ENCODE assay signal across 15 mouse cellular contexts in the genomic region with DNA sequence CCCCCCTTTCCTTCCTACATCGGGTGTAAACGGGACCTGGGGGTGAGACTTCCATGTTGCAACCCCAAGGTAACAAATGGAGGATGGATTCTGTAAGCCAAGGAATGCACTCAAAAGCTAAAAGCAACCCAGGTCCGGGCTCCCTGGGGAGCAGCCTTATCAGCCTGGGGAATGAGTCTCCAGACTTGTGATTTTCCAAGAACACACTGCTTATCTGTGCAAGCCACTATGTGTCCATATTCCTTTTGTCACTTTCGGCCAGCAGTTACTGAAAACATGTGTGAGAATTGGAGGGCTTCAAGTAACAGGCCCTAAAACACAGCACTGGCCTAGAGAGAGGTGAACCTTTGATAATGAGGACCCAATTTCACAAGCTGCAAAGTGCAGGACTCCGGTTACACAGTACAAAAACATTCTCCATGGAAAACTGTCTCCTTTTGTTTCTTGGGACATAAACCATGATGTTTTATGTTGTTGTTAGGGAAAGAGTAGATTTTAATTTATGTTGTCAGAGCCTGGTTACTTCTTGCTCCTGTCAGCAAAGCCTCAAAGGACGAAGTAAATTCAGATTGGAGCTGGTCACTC. TPM values are rescaled to one million over a fixed set of nuclear protein-coding genes. Genes with fewer than 3 reads are reported as not detected.
DNase-seq lines count a peak whose midpoint lies in the region; ATAC-seq and TF ChIP-seq lines count a peak whose summit lies in the region.
"Had no signal": no experiment of that assay in that cellular context is flagged by ENCODE, and none has a peak within 500 bp of the region (broad histone marks: within the 10 kb centered on the region; RNA-seq: fewer than 3 reads in every experiment).

No protein-coding gene starts in this region.

- no peak overlapping the region for H3K4me2 ChIP-seq in heart, embryonic 13.5 days
- H3K4me2 ChIP-seq: heart, embryonic 15.5 days; intestine, embryonic 15.5 days; neural tube, embryonic 13.5 days had no signal

- no peaks in the 10 kb centered on the region for H3K9me3 ChIP-seq in MEL (replicated peaks; ENCODE audit: insufficient read depth, low read length)
- no peaks in the 10 kb centered on the region for H3K9me3 ChIP-seq in heart, embryonic 13.5 days
- H3K9me3 ChIP-seq: heart, embryonic 15.5 days; intestine, embryonic 15.5 days; neural tube, embryonic 13.5 days had no signal

- no peak for TF ChIP-seq RAD21 in MEL (IDR thresholded peaks at IDR 0.05; ENCODE audit: low read depth, low read length)

- DNase-seq in embryo, embryonic 10.5 days (ENCODE audit: low spot score), result peak; percentile 18
- no peak for DNase-seq in embryo, embryonic 9.5 days (ENCODE audit: extremely low spot score)
- no peak for DNase-seq in MEL (ENCODE audit: low read depth, low spot score)
- DNase-seq in liver, result peak; percentile 43
- no peak for DNase-seq in left cerebral cortex, postnatal 36 days (ENCODE audit: low spot score in 2 of 2)
- DNase-seq in ovary, postnatal 14 days (ENCODE audit: low spot score), result no peak
- DNase-seq in gastrocnemius, postnatal 36 days, result no peak
- DNase-seq: cerebellum, adult 9-10 months; lung, adult 2 months had no signal

- H3K4me1 ChIP-seq in MEL (ENCODE audit: control insufficient read depth in 1 of 2, insufficient read depth in 2 of 2, low read length in 2 of 2), result peaks cover 12 to 21% of the 10 kb centered on the region in 2 experiments
- peaks cover 29% of the 10 kb centered on the region for H3K4me1 ChIP-seq in heart, embryonic 13.5 days
- H3K4me1 ChIP-seq: intestine, embryonic 15.5 days; neural tube, embryonic 13.5 days had no signal

- no peak overlapping the region for H3K9ac ChIP-seq in MEL (ENCODE audit: control insufficient read depth, low read depth, low read length, poor library complexity, severe bottlenecking)
- 0 out of 2 replicates have a peak overlapping the region, but pooled peaks have one; percentile 13 for H3K9ac ChIP-seq in heart, embryonic 13.5 days
- H3K9ac ChIP-seq: heart, embryonic 15.5 days; intestine, embryonic 15.5 days; neural tube, embryonic 13.5 days had no signal

- intact Hi-C loops in left cerebral cortex, postnatal 36 days (cut with DNase I), result no loop called here
- intact Hi-C loops in gastrocnemius, postnatal 36 days (cut with DNase I), result no loop called here

- no peaks in the 10 kb centered on the region for H3K79me2 ChIP-seq in MEL (ENCODE audit: control insufficient read depth, insufficient read depth, low read length, poor library complexity)

- ATAC-seq in heart, embryonic 13.5 days (ENCODE audit: extremely low read depth, insufficient number of reproducible peaks, low FRiP score, low TSS enrichment), result no peak
- ATAC-seq: intestine, embryonic 15.5 days; Patski had no signal

- no peaks in the 10 kb centered on the region for H3K27me3 ChIP-seq in MEL (ENCODE audit: control insufficient read depth in 1 of 2, insufficient read depth in 2 of 2, low read length in 2 of 2)
- no peaks in the 10 kb centered on the region for H3K27me3 ChIP-seq in heart, embryonic 13.5 days (replicated peaks)
- H3K27me3 ChIP-seq: CH12.LX; heart, embryonic 15.5 days; intestine, embryonic 15.5 days; neural tube, embryonic 13.5 days; Patski had no signal

- no peak for TF ChIP-seq POLR2A in MEL (IDR thresholded peaks at IDR 0.05; ENCODE audit: control insufficient read depth in 1 of 2, insufficient read depth in 1 of 2, low read depth in 1 of 2, low read length in 2 of 2, poor library complexity in 1 of 2)

- peak; percentile 36 to 69 for TF ChIP-seq EP300 in MEL (IDR thresholded peaks at IDR 0.05; ENCODE audit: low read depth in 1 of 2, low read length in 2 of 2)

- no peak overlapping the region for H3K4me3 ChIP-seq in MEL (ENCODE audit: control insufficient read depth in 1 of 2, insufficient read depth in 1 of 2, low read depth in 2 of 2, low read length in 2 of 2)
- no peak overlapping the region for H3K4me3 ChIP-seq in heart, embryonic 13.5 days
- H3K4me3 ChIP-seq: heart, embryonic 15.5 days; intestine, embryonic 15.5 days; neural tube, embryonic 13.5 days had no signal

- H3K36me3 ChIP-seq in MEL (ENCODE audit: control insufficient read depth in 1 of 2, insufficient read depth in 2 of 2, low read length in 2 of 2), result peaks cover 0 to 25% of the 10 kb centered on the region in 2 experiments; a peak in 2 of 4 replicates
- no peaks in the 10 kb centered on the region for H3K36me3 ChIP-seq in heart, embryonic 13.5 days
- H3K36me3 ChIP-seq: heart, embryonic 15.5 days; intestine, embryonic 15.5 days; neural tube, embryonic 13.5 days had no signal

- 32% methylated on average over 6 of the region's 6 CpGs for WGBS in heart, embryonic 13.5 days

- no peak overlapping the region for H3K27ac ChIP-seq in MEL (ENCODE audit: control insufficient read depth, low read depth, low read length)
- no peak overlapping the region for H3K27ac ChIP-seq in heart, embryonic 13.5 days (replicated peaks)
- H3K27ac ChIP-seq: heart, embryonic 15.5 days; intestine, embryonic 15.5 days; neural tube, embryonic 13.5 days had no signal

- TF ChIP-seq CTCF in MEL (IDR thresholded peaks at IDR 0.05 in 2 of 3, conservative IDR thresholded peaks at IDR 0.05 in 1 of 3; ENCODE audit: control insufficient read depth in 1 of 3, insufficient read depth in 1 of 3, low read depth in 2 of 3, low read length in 3 of 3, poor library complexity in 1 of 3, severe bottlenecking in 1 of 3), result no peak

TF ChIP-seq in MEL, 35 proteins besides CTCF, POLR2A, EP300 and RAD21:
- no peak for TF ChIP-seq CHD1 (IDR thresholded peaks at IDR 0.05; ENCODE audit: low read depth, low read length)
- no peak for TF ChIP-seq NRF1 (IDR thresholded peaks at IDR 0.05; ENCODE audit: insufficient read depth, low read depth, low read length, poor library complexity, severe bottlenecking)
- TF ChIP-seq MEF2A (IDR thresholded peaks at IDR 0.05; ENCODE audit: extremely low read depth, insufficient replicate concordance, low read depth, low read length, poor library complexity, severe bottlenecking), result no peak
- no peak for TF ChIP-seq ZMIZ1 (IDR thresholded peaks at IDR 0.05; ENCODE audit: low read depth, low read length)
- TF ChIP-seq ZNF384 (IDR thresholded peaks at IDR 0.05; ENCODE audit: low read depth, low read length), result no peak
- TF ChIP-seq POLR2AphosphoS5 (IDR thresholded peaks at IDR 0.05; ENCODE audit: borderline replicate concordance, low read depth, low read length), result no peak
- no peak for TF ChIP-seq TBP (IDR thresholded peaks at IDR 0.05; ENCODE audit: low read depth, low read length)
- no peak for TF ChIP-seq NELFE (IDR thresholded peaks at IDR 0.05; ENCODE audit: low read depth, low read length)
- TF ChIP-seq HCFC1 (IDR thresholded peaks at IDR 0.05; ENCODE audit: low read depth, low read length), result no peak
- no peak for TF ChIP-seq MAX (IDR thresholded peaks at IDR 0.05; ENCODE audit: low read length)
- TF ChIP-seq MYC (IDR thresholded peaks at IDR 0.05; ENCODE audit: low read depth, low read length), result no peak
- TF ChIP-seq CHD2 (IDR thresholded peaks at IDR 0.05; ENCODE audit: low read length), result no peak
- no peak for TF ChIP-seq MAZ (IDR thresholded peaks at IDR 0.05; ENCODE audit: low read depth, low read length)
- TF ChIP-seq RCOR1 (IDR thresholded peaks at IDR 0.05; ENCODE audit: low read depth, low read length), result peak; percentile 47; the same call in 1 of the 2 replicates
- TF ChIP-seq ZKSCAN1 (IDR thresholded peaks at IDR 0.05; ENCODE audit: low read depth, low read length), result no peak
- TF ChIP-seq TAL1 (IDR thresholded peaks at IDR 0.05; ENCODE audit: low read length), result peak; percentile 74
- TF ChIP-seq USF2 (IDR thresholded peaks at IDR 0.05; ENCODE audit: borderline replicate concordance in 1 of 2, insufficient read depth in 1 of 2, low read depth in 1 of 2, low read length in 2 of 2), result no peak
- TF ChIP-seq UBTF (IDR thresholded peaks at IDR 0.05; ENCODE audit: borderline replicate concordance, insufficient read depth, low read depth, low read length), result no peak
- no peak for TF ChIP-seq JUND (IDR thresholded peaks at IDR 0.05; ENCODE audit: low read depth, low read length)
- no peak for TF ChIP-seq MAFK (IDR thresholded peaks at IDR 0.05; ENCODE audit: borderline replicate concordance, low read depth, low read length)
- TF ChIP-seq KAT2A (conservative IDR thresholded peaks at IDR 0.05; ENCODE audit: low read depth, low read length), result no peak
- no peak for TF ChIP-seq BHLHE40 (IDR thresholded peaks at IDR 0.05; ENCODE audit: borderline replicate concordance, low read depth, low read length)
- TF ChIP-seq USF1 (IDR thresholded peaks at IDR 0.05; ENCODE audit: low read depth, low read length), result no peak
- TF ChIP-seq MXI1 (IDR thresholded peaks at IDR 0.05; ENCODE audit: low read depth, low read length), result no peak; the same call in 1 of the 2 replicates
- no peak for TF ChIP-seq POLR2AphosphoS2 (IDR thresholded peaks at IDR 0.05; ENCODE audit: low read length)
- TF ChIP-seq GATA1 (IDR thresholded peaks at IDR 0.05; ENCODE audit: low read depth, low read length), result peak; percentile 53; the same call in 1 of the 2 replicates
- TF ChIP-seq TCF12 (IDR thresholded peaks at IDR 0.05; ENCODE audit: low read depth, low read length), result peak; percentile 37; the same call in 1 of the 2 replicates
- TF ChIP-seq MYB (IDR thresholded peaks at IDR 0.05; ENCODE audit: low read depth, low read length), result no peak
- 0 out of 2 replicates have a peak, but pooled peaks have one; percentile 17 for TF ChIP-seq SIN3A (IDR thresholded peaks at IDR 0.05; ENCODE audit: low read length)
- no peak for TF ChIP-seq ELF1 (IDR thresholded peaks at IDR 0.05; ENCODE audit: low read depth, low read length)
- TF ChIP-seq ETS1 (IDR thresholded peaks at IDR 0.05; ENCODE audit: low read depth, low read length), result 0 out of 2 replicates have a peak, but pooled peaks have one; percentile 31
- TF ChIP-seq E2F4 (IDR thresholded peaks at IDR 0.05; ENCODE audit: borderline replicate concordance, low read depth, low read length), result no peak
- no peak for TF ChIP-seq GABPA (IDR thresholded peaks at IDR 0.05; ENCODE audit: low read depth, low read length)
- TF ChIP-seq ZC3H11A (IDR thresholded peaks at IDR 0.05; ENCODE audit: low read depth, low read length), result no peak
- TF ChIP-seq SMC3 (IDR thresholded peaks at IDR 0.05; ENCODE audit: low read depth, low read length), result no peak
TF ChIP-seq in MEL: peak in this region for 6.

RNA-seq across cellular contexts. Expression of a gene that starts 6.2 kb away (rescaled TPM):
- 321 and 341 TPM in 2 replicates for total RNA-seq in MEL (2012; rRNA removed)
- 100 to 1,000 TPM in 1 of 2 experiments, not detected in 1; 172 TPM for polyA plus RNA-seq in MEL (2012; ENCODE audit: insufficient read depth in 1 of 2, insufficient read length in 2 of 2, low read depth in 1 of 2, low replicate concordance in 2 of 2, missing spikeins in 1 of 2)
- 196 and 215 TPM in 2 replicates for polyA plus RNA-seq in heart, embryonic 13.5 days (2015; fragmentation: Nextera tagmentation; extraction: Ambion mirVana)
- total RNA-seq in left cerebral cortex, postnatal 36 days (2021), result 10 to 100 TPM; 83.5 to 85.4 TPM
- total RNA-seq in gastrocnemius, postnatal 36 days (2021), result 10 to 100 TPM; 94.7 to 97.5 TPM

Comparison
In these comparisons a context has a peak if more than half of its experiments do, and no peak if none do; other contexts are left out.
1. DNase-seq: peak in embryo, embryonic 10.5 days (single experiment) and liver (single experiment); none in embryo, embryonic 9.5 days (single experiment), MEL (single experiment), left cerebral cortex, postnatal 36 days (0 of 2), ovary, postnatal 14 days (single experiment) and gastrocnemius, postnatal 36 days (0 of 2).